Mouse (Mus musculus): Measurements from ENCODE around the gene Ngfr.

GRCm38 (mm10) chr11:95619886-95620444, 32.4 kb upstream of the Ngfr start:
- no peak for TF ChIP-seq CTCF (IDR thresholded peaks at IDR 0.05; ENCODE audit: insufficient read depth, low read depth, low read length)
- no peak for TF ChIP-seq POLR2A (IDR thresholded peaks at IDR 0.05; ENCODE audit: insufficient read depth, low read depth, low read length)
